Mouse (Mus musculus): ENCODE results near the gene Tmem131. TPM values are rescaled to one million over a fixed set of nuclear protein-coding genes. Genes with fewer than 3 reads are reported as not detected.

Gene Tmem131
- polyA plus RNA-seq, 1 experiment = 46.6 TPM

DNA sequence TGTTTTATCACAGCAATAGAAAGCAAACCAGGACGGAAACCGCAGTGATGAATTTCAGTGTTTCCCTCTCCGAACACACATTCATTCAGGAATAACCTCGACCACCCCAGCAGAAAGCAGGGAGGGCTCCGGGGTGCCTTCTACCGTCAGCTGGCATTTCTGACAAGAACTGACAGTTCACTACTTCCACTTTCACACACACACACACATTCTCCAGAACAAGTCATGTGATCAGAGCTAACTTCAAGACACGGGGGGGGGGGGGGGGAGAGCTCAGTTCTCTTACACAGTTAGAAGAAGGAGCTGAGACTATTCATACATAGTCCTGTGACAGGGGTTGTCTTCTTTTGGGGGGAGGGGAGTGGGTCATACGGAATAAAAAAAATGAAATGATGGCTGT is 4.0 kb upstream of the Tmem131 start:
- Histone ChIP-seq H3K4me3 (replicated peaks; ENCODE audit: control insufficient read depth, low read depth, low read length) (no peak overlapping the region), H3K4me1 (ENCODE audit: control insufficient read depth, insufficient read depth, low read length) (peaks cover 2% of the 10 kb centered on the region; the same call in 1 of the 2 replicates), H3K27ac (ENCODE audit: control insufficient read depth, insufficient read depth, low read depth, low read length, poor library complexity) (no peak overlapping the region)
- WGBS = 31% methylated on average over 8 of the region's 8 CpGs
- no peak for TF ChIP-seq POLR2A (IDR thresholded peaks at IDR 0.05; ENCODE audit: borderline replicate concordance, control insufficient read depth, low read depth, low read length)
- no peak for TF ChIP-seq CTCF (IDR thresholded peaks at IDR 0.05; ENCODE audit: control insufficient read depth, insufficient read depth, low read length)

DNA sequence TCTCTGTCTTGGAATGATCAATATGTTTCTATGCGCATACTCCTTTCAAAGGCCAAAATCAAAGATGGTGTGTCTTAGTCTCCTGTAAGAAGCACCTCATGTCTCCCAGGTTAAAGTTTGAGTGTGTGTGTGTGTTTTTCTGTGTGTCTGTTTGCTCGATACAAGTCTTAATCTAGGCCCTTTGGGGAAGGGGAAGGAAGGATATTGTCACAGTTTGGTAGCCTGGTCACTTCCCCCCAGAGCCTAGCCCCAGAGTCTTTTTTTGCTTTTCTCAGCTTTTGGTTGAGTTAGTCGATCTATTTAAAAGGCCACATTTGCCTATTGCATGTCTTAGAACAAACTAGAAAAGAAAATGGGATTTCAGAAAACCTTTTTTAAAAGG is 3.1 kb downstream of the Tmem131 start:
- WGBS = 30% methylated on average over 3 of the region's 3 CpGs
- Histone ChIP-seq H3K4me3 (replicated peaks; ENCODE audit: control insufficient read depth, low read depth, low read length) (peak overlapping the region; percentile 96), H3K4me1 (ENCODE audit: control insufficient read depth, insufficient read depth, low read length) (peaks cover 4% of the 10 kb centered on the region), H3K27ac (ENCODE audit: control insufficient read depth, insufficient read depth, low read depth, low read length, poor library complexity) (peak overlapping the region; percentile 98; the same call in 1 of the 2 replicates)
- TF ChIP-seq POLR2A (IDR thresholded peaks at IDR 0.05; ENCODE audit: borderline replicate concordance, control insufficient read depth, low read depth, low read length) = no peak
- TF ChIP-seq CTCF (IDR thresholded peaks at IDR 0.05; ENCODE audit: control insufficient read depth, insufficient read depth, low read length) = no peak

DNA sequence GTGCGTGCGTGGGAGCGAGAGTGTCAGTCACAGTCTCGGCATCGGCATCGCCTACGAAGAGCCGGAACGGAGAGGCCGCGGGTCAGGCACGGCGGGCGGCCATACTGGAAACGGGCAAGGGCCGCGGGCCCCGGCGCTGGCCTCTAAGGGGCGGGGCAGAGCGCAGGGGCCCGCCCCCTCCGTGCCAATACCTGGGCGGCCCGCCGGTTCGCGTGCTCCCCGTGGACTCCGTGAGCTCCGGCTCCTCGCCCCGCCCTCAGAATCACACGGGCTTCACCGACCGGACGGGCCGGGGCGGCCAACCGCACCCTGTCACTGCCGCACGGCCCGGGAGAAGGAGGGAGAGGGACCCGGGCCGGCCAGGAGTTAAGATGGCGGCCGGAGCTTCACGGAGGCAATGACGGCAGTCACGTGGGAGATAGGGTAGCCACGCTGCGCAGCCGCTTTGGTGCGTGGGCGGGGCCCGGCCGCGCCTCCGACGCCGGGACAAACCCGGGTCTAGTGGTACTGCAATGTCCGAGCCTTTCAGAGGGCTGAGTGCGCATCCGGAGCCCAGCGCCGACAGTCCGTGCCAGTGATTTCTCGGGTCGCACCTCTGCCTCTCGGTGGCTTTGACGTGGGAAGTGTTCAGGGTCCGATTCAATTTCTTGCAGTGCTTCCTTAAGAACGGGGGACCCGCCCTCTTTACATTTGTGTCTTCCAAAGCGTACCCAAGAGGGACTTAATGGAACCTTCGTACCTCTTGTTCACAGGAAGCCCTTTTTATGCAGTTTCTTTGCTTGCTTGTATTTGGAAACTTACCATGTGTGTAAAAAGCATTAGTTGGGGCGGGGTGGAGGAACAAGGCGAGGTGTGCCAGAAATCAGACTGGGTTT is 3.7 kb downstream of the Tmem131 start:
- peak overlapping the region; percentile 98 for H3K27ac ChIP-seq (ENCODE audit: control insufficient read depth, insufficient read depth, low read depth, low read length, poor library complexity)
- peaks cover 4% of the 10 kb centered on the region for H3K4me1 ChIP-seq (ENCODE audit: control insufficient read depth, insufficient read depth, low read length)
- TF ChIP-seq POLR2A (IDR thresholded peaks at IDR 0.05; ENCODE audit: borderline replicate concordance, control insufficient read depth, low read depth, low read length) (peak; percentile 95), CTCF (IDR thresholded peaks at IDR 0.05; ENCODE audit: control insufficient read depth, insufficient read depth, low read length) (no peak; the same call in 1 of the 2 replicates)
- peak overlapping the region; percentile 96 for H3K4me3 ChIP-seq (replicated peaks; ENCODE audit: control insufficient read depth, low read depth, low read length)
- WGBS = under 1% methylated on average over 79 of the region's 79 CpGs

DNA sequence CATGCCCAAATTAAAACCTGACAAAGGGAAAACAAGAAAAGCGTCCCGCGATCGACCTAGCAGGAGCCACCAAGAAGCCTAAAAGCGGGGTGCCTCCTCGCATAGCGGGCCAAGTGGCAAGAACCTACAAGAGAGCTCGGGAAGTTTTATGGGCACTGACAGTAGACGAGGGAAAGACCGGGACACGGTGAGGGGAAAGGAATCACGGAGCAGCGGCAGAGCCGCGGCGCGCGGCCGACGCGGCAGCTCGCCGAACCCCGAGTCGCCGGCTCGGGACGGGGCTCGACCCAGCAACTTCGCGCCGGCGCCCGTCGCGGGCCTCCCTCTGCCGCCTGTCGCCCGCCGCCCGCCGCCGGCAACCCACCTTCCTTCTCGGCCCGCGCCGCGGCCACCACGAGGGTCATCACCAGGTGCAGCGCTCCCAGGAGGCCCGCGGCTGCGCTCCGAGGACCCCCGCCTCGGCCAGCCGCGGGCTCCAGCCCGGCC is 4.6 kb downstream of the Tmem131 start:
- Histone ChIP-seq H3K27ac (ENCODE audit: control insufficient read depth, insufficient read depth, low read depth, low read length, poor library complexity) (peak overlapping the region; percentile 98), H3K4me3 (replicated peaks; ENCODE audit: control insufficient read depth, low read depth, low read length) (peak overlapping the region; percentile 96), H3K4me1 (ENCODE audit: control insufficient read depth, insufficient read depth, low read length) (peaks cover 4% of the 10 kb centered on the region)
- WGBS = under 1% methylated on average over 58 of the region's 59 CpGs
- no peak for TF ChIP-seq POLR2A (IDR thresholded peaks at IDR 0.05; ENCODE audit: borderline replicate concordance, control insufficient read depth, low read depth, low read length)
- no peak for TF ChIP-seq CTCF (IDR thresholded peaks at IDR 0.05; ENCODE audit: control insufficient read depth, insufficient read depth, low read length)

DNA sequence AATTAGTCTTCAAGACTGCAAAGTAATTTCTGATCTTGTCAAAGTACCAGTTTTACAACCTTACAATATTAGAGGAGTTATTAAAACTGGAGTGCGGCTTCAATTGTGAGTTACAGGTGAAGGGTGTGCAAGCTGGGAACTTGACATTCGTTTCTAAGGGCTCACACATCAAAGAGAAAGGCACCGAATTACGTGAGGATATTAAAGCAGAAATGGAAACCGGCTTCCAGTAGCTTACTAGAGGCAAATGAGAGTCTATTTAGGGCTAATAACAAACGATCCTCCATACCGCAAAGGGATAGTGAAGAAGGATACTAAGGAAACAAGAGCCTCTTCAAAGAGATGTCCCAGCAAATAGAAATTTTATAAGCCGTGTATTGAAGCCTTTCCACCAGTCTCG is 5.1 kb downstream of the Tmem131 start:
- no peak overlapping the region for H3K27ac ChIP-seq (ENCODE audit: control insufficient read depth, insufficient read depth, low read depth, low read length, poor library complexity)

DNA sequence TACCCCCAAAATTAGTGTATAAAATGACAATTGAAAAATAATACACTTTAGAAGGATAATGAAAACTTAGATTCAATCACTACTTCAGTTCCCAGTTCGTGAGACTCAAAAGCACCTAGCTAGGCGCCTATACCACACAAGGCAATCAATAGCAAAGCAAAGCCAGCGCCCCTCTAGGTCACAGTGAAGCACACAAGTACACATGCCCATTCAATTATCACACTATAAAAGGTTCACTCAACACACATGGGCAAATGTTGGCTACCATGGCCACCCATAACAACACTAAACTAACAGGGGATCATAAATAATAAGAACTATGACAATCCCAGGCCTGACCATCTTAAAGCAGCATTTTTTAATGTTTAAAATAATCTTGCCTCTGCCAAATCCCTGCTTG is 5.8 kb downstream of the Tmem131 start:
- no peak for TF ChIP-seq CTCF (IDR thresholded peaks at IDR 0.05; ENCODE audit: control insufficient read depth, insufficient read depth, low read length)
- no peak for TF ChIP-seq POLR2A (IDR thresholded peaks at IDR 0.05; ENCODE audit: borderline replicate concordance, control insufficient read depth, low read depth, low read length)
- Histone ChIP-seq H3K4me1 (ENCODE audit: control insufficient read depth, insufficient read depth, low read length) (peaks cover 4% of the 10 kb centered on the region), H3K27ac (ENCODE audit: control insufficient read depth, insufficient read depth, low read depth, low read length, poor library complexity) (no peak overlapping the region), H3K4me3 (replicated peaks; ENCODE audit: control insufficient read depth, low read depth, low read length) (peak overlapping the region; percentile 11)
- 52% methylated on average over 3 of the region's 3 CpGs for WGBS

More for the DNA sequence above, 5.1 kb downstream of the Tmem131 start:
- Histone ChIP-seq H3K4me1 (ENCODE audit: control insufficient read depth, insufficient read depth, low read length) (peaks cover 4% of the 10 kb centered on the region), H3K4me3 (replicated peaks; ENCODE audit: control insufficient read depth, low read depth, low read length) (peak overlapping the region; percentile 96)
- 2% methylated on average over 9 of the region's 9 CpGs for WGBS
- TF ChIP-seq CTCF (IDR thresholded peaks at IDR 0.05; ENCODE audit: control insufficient read depth, insufficient read depth, low read length) = no peak
- TF ChIP-seq POLR2A (IDR thresholded peaks at IDR 0.05; ENCODE audit: borderline replicate concordance, control insufficient read depth, low read depth, low read length) = no peak

DNA sequence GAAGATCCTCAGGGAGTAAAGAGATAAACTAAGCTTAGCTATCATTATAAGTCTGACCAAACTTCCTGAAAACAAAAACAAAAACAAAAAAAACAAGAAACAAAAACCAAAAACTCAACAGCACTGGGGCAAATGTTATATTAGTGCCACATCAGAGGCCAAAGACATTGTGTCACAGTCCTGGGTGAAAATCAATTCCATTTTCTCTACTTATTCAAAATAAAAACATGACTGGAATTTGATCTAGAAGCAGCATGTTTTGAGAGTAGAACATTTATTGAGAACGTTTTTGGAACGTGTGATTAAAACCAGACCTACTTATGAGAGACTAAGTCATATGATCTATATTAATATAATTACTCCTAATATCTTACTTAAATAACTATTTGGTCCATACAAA is 6.5 kb downstream of the Tmem131 start:
- WGBS = 82% methylated on average over 2 of the region's 2 CpGs
- Histone ChIP-seq H3K27ac (ENCODE audit: control insufficient read depth, insufficient read depth, low read depth, low read length, poor library complexity) (no peak overlapping the region), H3K4me1 (ENCODE audit: control insufficient read depth, insufficient read depth, low read length) (peaks cover 4% of the 10 kb centered on the region), H3K4me3 (replicated peaks; ENCODE audit: control insufficient read depth, low read depth, low read length) (no peak overlapping the region)
- TF ChIP-seq POLR2A (IDR thresholded peaks at IDR 0.05; ENCODE audit: borderline replicate concordance, control insufficient read depth, low read depth, low read length) = no peak
- TF ChIP-seq CTCF (IDR thresholded peaks at IDR 0.05; ENCODE audit: control insufficient read depth, insufficient read depth, low read length) = no peak

DNA sequence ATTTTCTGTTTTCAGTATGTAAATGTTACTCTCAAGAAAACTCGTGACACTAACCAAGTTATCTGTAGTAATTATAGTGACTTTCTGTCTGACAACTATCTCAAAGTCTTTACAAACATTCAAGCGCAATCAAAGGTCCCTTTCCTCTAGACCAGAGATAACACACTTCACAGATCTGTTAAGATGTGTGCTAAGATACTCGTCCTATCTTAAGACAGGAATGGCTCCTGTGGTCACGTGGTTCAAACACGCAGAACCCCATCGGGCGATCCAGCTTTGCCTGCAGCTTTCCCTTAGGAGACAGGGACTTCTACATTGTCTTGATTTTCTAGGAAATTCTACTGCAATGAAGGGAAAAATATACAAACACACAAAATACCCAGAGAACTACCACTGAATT is 6.9 kb downstream of the Tmem131 start:
- WGBS = 55% methylated on average over 7 of the region's 7 CpGs
- H3K27ac ChIP-seq (ENCODE audit: control insufficient read depth, insufficient read depth, low read depth, low read length, poor library complexity) = no peak overlapping the region
- H3K4me1 ChIP-seq (ENCODE audit: control insufficient read depth, insufficient read depth, low read length) = peaks cover 4% of the 10 kb centered on the region
- TF ChIP-seq POLR2A (IDR thresholded peaks at IDR 0.05; ENCODE audit: borderline replicate concordance, control insufficient read depth, low read depth, low read length) = no peak
- TF ChIP-seq CTCF (IDR thresholded peaks at IDR 0.05; ENCODE audit: control insufficient read depth, insufficient read depth, low read length) = no peak
- H3K4me3 ChIP-seq (replicated peaks; ENCODE audit: control insufficient read depth, low read depth, low read length) = no peak overlapping the region
